Mouse (Mus musculus) MEL (cell line): ENCODE data around the gene 6430628N08Rik. TPM values are rescaled to one million over a fixed set of nuclear protein-coding genes. Genes with fewer than 3 reads are reported as not detected.

Source experiments
- DNase-seq: peaks from one replicate; pipeline ENCODE4 v3.0.0; 2011; ENCODE audit warnings: low read depth, low spot score
- H3K27ac ChIP-seq: 2 replicates; pipeline ENCODE4 v1.5.1; 2012; ENCODE audit warnings: low read depth, mild to moderate bottlenecking, control low read depth, low read length, moderate library complexity; ENCODE audit not compliant: control insufficient read depth
- H3K27me3 ChIP-seq, 2 experiments: fragments of 150-350 bp in 1 of 2; sonication (generic) in 1 of 2; 2 replicates each; pipeline ENCODE4 v1.6.1; 2012; ENCODE audit warnings: low read length in 2 of 2, mild to moderate bottlenecking in 2 of 2, improper control_type of control experiment in 1 of 2, moderate library complexity in 1 of 2; ENCODE audit not compliant: insufficient read depth in 2 of 2, control insufficient read depth in 1 of 2
- H3K36me3 ChIP-seq, 2 experiments: 2 replicates each; pipeline ENCODE4 v1.6.1; 2012 to 2014; ENCODE audit warnings: low read length in 2 of 2, improper control_type of control experiment in 1 of 2, inconsistent platforms in 1 of 2, mild to moderate bottlenecking in 1 of 2; ENCODE audit not compliant: insufficient read depth in 2 of 2, control insufficient read depth in 1 of 2
- H3K4me1 ChIP-seq, 2 experiments: fragments of 150-350 bp in 1 of 2; sonication (generic) in 1 of 2; 2 replicates each; pipeline ENCODE4 v1.6.1; 2012; ENCODE audit warnings: low read length in 2 of 2, improper control_type of control experiment in 1 of 2, mild to moderate bottlenecking in 1 of 2; ENCODE audit not compliant: insufficient read depth in 2 of 2, control insufficient read depth in 1 of 2
- H3K4me3 ChIP-seq, 2 experiments: fragments of 150-350 bp in 1 of 2; sonication (generic) in 1 of 2; 2 replicates each; pipeline ENCODE4 v1.5.1; 2012; ENCODE audit warnings: low read depth in 2 of 2, low read length in 2 of 2, mild to moderate bottlenecking in 2 of 2, moderate library complexity in 2 of 2, control low read depth in 1 of 2, improper control_type of control experiment in 1 of 2; ENCODE audit not compliant: control insufficient read depth in 1 of 2, insufficient read depth in 1 of 2
- H3K79me2 ChIP-seq: 2 replicates; pipeline ENCODE4 v1.6.1; 2012; ENCODE audit warnings: mild to moderate bottlenecking, low read length, moderate library complexity; ENCODE audit not compliant: control insufficient read depth, poor library complexity, insufficient read depth
- H3K9ac ChIP-seq: 2 replicates; pipeline ENCODE4 v1.6.1; 2012; ENCODE audit warnings: low read depth, mild to moderate bottlenecking, control low read depth, low read length, moderate library complexity; ENCODE audit not compliant: control insufficient read depth, poor library complexity, severe bottlenecking
- H3K9me3 ChIP-seq: fragments of 150-350 bp; sonication (generic); replicated peaks from 2 replicates; pipeline ENCODE4 v1.6.1; 2012; ENCODE audit warnings: mild to moderate bottlenecking, low read length, improper control_type of control experiment, moderate library complexity; ENCODE audit not compliant: insufficient read depth
- BHLHE40 ChIP-seq: IDR thresholded peaks from 2 replicates; pipeline ENCODE4 v1.6.1; 2012; ENCODE audit warnings: low read depth, mild to moderate bottlenecking, inconsistent platforms, low read length, improper control_type of control experiment, borderline replicate concordance
- CHD2 ChIP-seq: IDR thresholded peaks from 2 replicates; pipeline ENCODE4 v1.6.1; 2011; ENCODE audit warnings: low read length, improper control_type of control experiment
- ELF1 ChIP-seq: IDR thresholded peaks from 2 replicates; pipeline ENCODE4 v1.6.1; 2014; ENCODE audit warnings: low read depth, mild to moderate bottlenecking, inconsistent platforms, low read length, improper control_type of control experiment, moderate library complexity
- ETS1 ChIP-seq: IDR thresholded peaks from 2 replicates; pipeline ENCODE4 v1.6.1; 2012; ENCODE audit warnings: low read depth, mild to moderate bottlenecking, inconsistent platforms, low read length, improper control_type of control experiment, moderate library complexity
- GATA1 ChIP-seq: IDR thresholded peaks from 2 replicates; pipeline ENCODE4 v1.6.1; 2011; ENCODE audit warnings: low read depth, low read length, improper control_type of control experiment
- HCFC1 ChIP-seq: IDR thresholded peaks from 2 replicates; pipeline ENCODE4 v1.6.1; 2012; ENCODE audit warnings: low read depth, mild to moderate bottlenecking, inconsistent platforms, low read length, improper control_type of control experiment, moderate library complexity
- JUND ChIP-seq: IDR thresholded peaks from 2 replicates; pipeline ENCODE4 v1.6.1; 2011; ENCODE audit warnings: low read depth, mild to moderate bottlenecking, improper control_type of control experiment, low read length
- KAT2A ChIP-seq: conservative IDR thresholded peaks from 2 replicates; pipeline ENCODE4 v1.6.1; 2012; ENCODE audit warnings: low read depth, low read length, improper control_type of control experiment, inconsistent platforms
- MAFK ChIP-seq: IDR thresholded peaks from 2 replicates; pipeline ENCODE4 v1.6.1; 2011; ENCODE audit warnings: low read depth, mild to moderate bottlenecking, low read length, improper control_type of control experiment, borderline replicate concordance
- MAZ ChIP-seq: IDR thresholded peaks from 2 replicates; pipeline ENCODE4 v1.6.1; 2012; ENCODE audit warnings: low read depth, mild to moderate bottlenecking, inconsistent platforms, low read length, improper control_type of control experiment
- MYB ChIP-seq: IDR thresholded peaks from 2 replicates; pipeline ENCODE4 v1.6.1; 2011; ENCODE audit warnings: mild to moderate bottlenecking, low read depth, low read length, improper control_type of control experiment
- NRF1 ChIP-seq: IDR thresholded peaks from 2 replicates; pipeline ENCODE4 v1.6.1; 2014; ENCODE audit warnings: low read depth, mild to moderate bottlenecking, inconsistent platforms, low read length, improper control_type of control experiment, moderate library complexity; ENCODE audit not compliant: poor library complexity, insufficient read depth, severe bottlenecking
- POLR2A ChIP-seq, 2 experiments: IDR thresholded peaks; 2 replicates each; pipeline ENCODE4 v1.6.1; 2011 to 2012; ENCODE audit warnings: low read length in 2 of 2, mild to moderate bottlenecking in 2 of 2, control low read depth in 1 of 2, improper control_type of control experiment in 1 of 2, low read depth in 1 of 2, moderate library complexity in 1 of 2; ENCODE audit not compliant: control insufficient read depth in 1 of 2, insufficient read depth in 1 of 2, poor library complexity in 1 of 2
- POLR2AphosphoS2 ChIP-seq: IDR thresholded peaks from 2 replicates; pipeline ENCODE4 v1.6.1; 2011; ENCODE audit warnings: low read length, improper control_type of control experiment
- RAD21 ChIP-seq: IDR thresholded peaks from 2 replicates; pipeline ENCODE4 v1.6.1; 2011; ENCODE audit warnings: mild to moderate bottlenecking, low read depth, low read length, improper control_type of control experiment
- RCOR1 ChIP-seq: IDR thresholded peaks from 2 replicates; pipeline ENCODE4 v1.6.1; 2012; ENCODE audit warnings: low read depth, mild to moderate bottlenecking, inconsistent platforms, low read length, improper control_type of control experiment
- SIN3A ChIP-seq: IDR thresholded peaks from 2 replicates; pipeline ENCODE4 v1.6.1; 2012; ENCODE audit warnings: low read length, improper control_type of control experiment, inconsistent platforms
- SMC3 ChIP-seq: IDR thresholded peaks from 2 replicates; pipeline ENCODE4 v1.6.1; 2011; ENCODE audit warnings: low read depth, low read length, improper control_type of control experiment
- ZC3H11A ChIP-seq: IDR thresholded peaks from 2 replicates; pipeline ENCODE4 v1.6.1; 2012; ENCODE audit warnings: low read depth, mild to moderate bottlenecking, inconsistent platforms, low read length, improper control_type of control experiment
- ZKSCAN1 ChIP-seq: IDR thresholded peaks from 2 replicates; pipeline ENCODE4 v1.6.1; 2012; ENCODE audit warnings: low read depth, mild to moderate bottlenecking, inconsistent platforms, low read length, improper control_type of control experiment, moderate library complexity
- ZMIZ1 ChIP-seq: IDR thresholded peaks from 2 replicates; pipeline ENCODE4 v1.6.1; 2012; ENCODE audit warnings: low read depth, mild to moderate bottlenecking, inconsistent platforms, low read length, improper control_type of control experiment, moderate library complexity
- polyA plus RNA-seq, 2 experiments: library from polyadenylated mRNA; stranded (reverse) in 1 of 2; unstranded in 1 of 2; fragments of >175 nt in 1 of 2; fragments of >200 nt in 1 of 2; gene quantifications; 2 replicates each; pipeline versions ENCODE4 v1.2.1 to v1.2.4; 2012; ENCODE audit warnings: low replicate concordance in 2 of 2, low read depth in 1 of 2; ENCODE audit not compliant: insufficient read length in 2 of 2, insufficient read depth in 1 of 2, missing spikeins in 1 of 2
- total RNA-seq: library from RNA; depleted of rRNA; stranded (reverse); fragments of 300-350 nt; gene quantifications from 2 replicates; pipeline ENCODE4 v1.2.3, GENCODE M21; 2012

6430628N08Rik gene
- total and polyA plus RNA-seq, 3 experiments = not detected

GRCm38 (mm10) chr4:115911586-115911985 is 21.1 kb downstream of the 6430628N08Rik start:
- Histone ChIP-seq H3K4me3 (no peak overlapping the region), H3K9ac (no peak overlapping the region), H3K9me3 (no peaks in the 10 kb centered on the region), H3K27ac (no peak overlapping the region), H3K36me3 (peaks cover 0 to 2% of the 10 kb centered on the region in 2 experiments; a peak in 1 of 4 replicates), H3K79me2 (no peaks in the 10 kb centered on the region), H3K4me1 (peaks cover 0 to 7% of the 10 kb centered on the region in 2 experiments; a peak in 1 of 4 replicates), H3K27me3 (no peaks in the 10 kb centered on the region)
- TF ChIP-seq RCOR1 (no peak), ZC3H11A (no peak), MAZ (no peak), ETS1 (no peak), ZKSCAN1 (no peak), RAD21 (no peak), JUND (no peak), SIN3A (no peak), KAT2A (no peak), POLR2AphosphoS2 (no peak), NRF1 (no peak), MYB (no peak), ELF1 (no peak), CHD2 (no peak)
- no peak for DNase-seq

GRCm38 (mm10) chr4:115919911-115920310 is 29.4 kb downstream of the 6430628N08Rik start:
- TF ChIP-seq ZMIZ1 = no peak
- no peak for TF ChIP-seq GATA1
- TF ChIP-seq SMC3 = no peak
- TF ChIP-seq ETS1 = no peak
- TF ChIP-seq JUND = no peak
- no peak for TF ChIP-seq HCFC1
- TF ChIP-seq BHLHE40 = no peak
- no peak for TF ChIP-seq MAFK
- TF ChIP-seq POLR2A (IDR thresholded peaks at IDR 0.05; ENCODE audit: control insufficient read depth in 1 of 2, insufficient read depth in 1 of 2, low read depth in 1 of 2, low read length in 2 of 2, poor library complexity in 1 of 2) = no peak
- Histone ChIP-seq H3K4me1 (no peaks in the 10 kb centered on the region), H3K27me3 (no peaks in the 10 kb centered on the region; a peak in 1 of 4 replicates), H3K9me3 (no peaks in the 10 kb centered on the region), H3K36me3 (no peaks in the 10 kb centered on the region), H3K4me3 (no peak overlapping the region), H3K79me2 (no peaks in the 10 kb centered on the region), H3K9ac (no peak overlapping the region), H3K27ac (no peak overlapping the region)
- DNase-seq = no peak
